9 mouse cellular contexts compared by ENCODE assay signal in the genomic region with DNA sequence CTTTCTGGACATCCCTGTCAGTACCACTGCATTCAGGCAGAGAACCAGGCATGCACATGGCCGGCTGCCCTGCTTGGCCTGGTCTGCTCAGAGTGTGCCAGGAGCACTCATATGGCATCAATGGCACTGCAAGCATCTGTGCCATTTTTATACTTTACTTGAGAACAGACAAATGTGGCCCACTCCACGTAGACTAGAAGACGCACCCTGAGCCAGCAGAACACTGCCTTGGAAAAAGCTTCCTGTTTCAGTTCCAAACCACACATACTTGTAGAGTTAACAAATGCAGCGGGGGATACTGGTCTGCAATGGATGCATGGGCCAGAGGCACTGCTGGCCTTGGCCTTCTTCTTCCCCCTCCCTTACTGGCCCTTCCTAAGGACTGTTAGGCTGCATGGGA.
DNase-seq lines count a peak whose midpoint lies in the region; ATAC-seq and TF ChIP-seq lines count a peak whose summit lies in the region.
"Had no signal": no experiment of that assay in that cellular context is flagged by ENCODE, and none has a peak within 500 bp of the region (broad histone marks: within the 10 kb centered on the region; RNA-seq: fewer than 3 reads in every experiment).

No protein-coding gene starts in this region.

- no peak overlapping the region for H3K27ac ChIP-seq in cerebellum, adult 2 months (ENCODE audit: insufficient read depth, low read length)
- peak overlapping the region; percentile 77 for H3K27ac ChIP-seq in limb, embryonic 15.5 days
- no peak overlapping the region for H3K27ac ChIP-seq in limb, embryonic 10.5 days

- 0 out of 2 replicates have a peak, but pooled peaks cover 2% of the 10 kb centered on the region for H3K4me1 ChIP-seq in cerebellum, adult 2 months (ENCODE audit: control insufficient read depth, insufficient read depth, low read length)
- H3K4me1 ChIP-seq in limb, embryonic 15.5 days, result peaks cover 40% of the 10 kb centered on the region
- peaks cover 27% of the 10 kb centered on the region for H3K4me1 ChIP-seq in limb, embryonic 10.5 days

- DNase-seq in cerebellum, adult 2 months, result peak; percentile 48 to 62
- DNase-seq in cerebellum, postnatal 4 days (ENCODE audit: low spot score in 2 of 2), result no peak
- no peak for DNase-seq in limb, embryonic 10.5 days (ENCODE audit: low spot score)
- DNase-seq in gastrocnemius, adult 8-10 months (ENCODE audit: low spot score in 2 of 2), result peak; percentile 28 to 31
- peak; percentile 60 for DNase-seq in skeletal muscle tissue, adult 2 months (ENCODE audit: low read depth, low spot score)
- no peak for DNase-seq in adipocyte (ENCODE audit: low spot score)
- DNase-seq: B cell, adult 2 months had no signal

- no peak overlapping the region for H3K4me2 ChIP-seq in limb, embryonic 15.5 days

- H3K36me3 ChIP-seq in limb, embryonic 15.5 days, result peaks cover 24% of the 10 kb centered on the region
- H3K36me3 ChIP-seq in limb, embryonic 10.5 days, result peaks cover 18% of the 10 kb centered on the region

- ATAC-seq in limb, embryonic 15.5 days (ENCODE audit: insufficient number of reproducible peaks, low FRiP score, low TSS enrichment, low read depth), result peak; percentile 36; the same call in 1 of the 2 replicates
- no peak for ATAC-seq in megakaryocyte-erythroid progenitor cell, adult 5-6 weeks (replicated peaks; ENCODE audit: low FRiP score, low TSS enrichment, poor library complexity, severe bottlenecking)

- WGBS in cerebellum, adult 2 months, result 24% methylated on average over 4 of the region's 4 CpGs
- WGBS in limb, embryonic 15.5 days, result 48% methylated on average over 4 of the region's 4 CpGs
- 93% methylated on average over 4 of the region's 4 CpGs for WGBS in limb, embryonic 10.5 days

- H3K9me3 ChIP-seq in limb, embryonic 15.5 days, result no peaks in the 10 kb centered on the region
- H3K9me3 ChIP-seq in limb, embryonic 10.5 days (replicated peaks), result no peaks in the 10 kb centered on the region

- H3K9ac ChIP-seq in limb, embryonic 15.5 days, result no peak overlapping the region

- no peak for TF ChIP-seq POLR2A in cerebellum, adult 2 months (IDR thresholded peaks at IDR 0.05; ENCODE audit: borderline replicate concordance, insufficient read depth, low read length)

- TF ChIP-seq CTCF in cerebellum, adult 2 months (IDR thresholded peaks at IDR 0.05; ENCODE audit: borderline replicate concordance, insufficient read depth, low read depth, low read length), result no peak

- no peak overlapping the region for H3K4me3 ChIP-seq in cerebellum, adult 2 months (replicated peaks; ENCODE audit: insufficient read depth, low read depth, low read length)
- no peak overlapping the region for H3K4me3 ChIP-seq in limb, embryonic 15.5 days
- H3K4me3 ChIP-seq in limb, embryonic 10.5 days, result no peak overlapping the region

- no peaks in the 10 kb centered on the region for H3K27me3 ChIP-seq in cerebellum, adult 2 months (ENCODE audit: control insufficient read depth, insufficient read depth, low read length)
- H3K27me3 ChIP-seq in limb, embryonic 15.5 days, result no peaks in the 10 kb centered on the region
- no peaks in the 10 kb centered on the region for H3K27me3 ChIP-seq in limb, embryonic 10.5 days (ENCODE audit: low read depth, poor library complexity, severe bottlenecking)

Comparison
In these comparisons a context has a peak if more than half of its experiments do, and no peak if none do; other contexts are left out.
1. DNase-seq: peak in cerebellum, adult 2 months (2 of 2), gastrocnemius, adult 8-10 months (2 of 2) and skeletal muscle tissue, adult 2 months (single experiment); none in cerebellum, postnatal 4 days (0 of 2), limb, embryonic 10.5 days (single experiment) and adipocyte (single experiment).